Mouse (Mus musculus) mature B cell (primary cell): ENCODE results near the gene Gm853.

ENCODE experiments used
- in situ Hi-C: fragments of 300-500 bp; cut with MboI; formaldehyde crosslinking; loops from 2 replicates; pipeline ENCODE4 v1.14.3; 2019

The Gm853 gene

GRCm38 (mm10) chr4:130173911-130174311, 48.3 kb downstream of the Gm853 start:
- in situ Hi-C loops, result no loop called here

GRCm38 (mm10) chr4:130173060-130173822, 49.0 kb downstream of the Gm853 start:
- in situ Hi-C loops, result no loop called here

GRCm38 (mm10) chr4:130171951-130172765, 50.0 kb downstream of the Gm853 start:
- in situ Hi-C loops, result no loop called here

DNA sequence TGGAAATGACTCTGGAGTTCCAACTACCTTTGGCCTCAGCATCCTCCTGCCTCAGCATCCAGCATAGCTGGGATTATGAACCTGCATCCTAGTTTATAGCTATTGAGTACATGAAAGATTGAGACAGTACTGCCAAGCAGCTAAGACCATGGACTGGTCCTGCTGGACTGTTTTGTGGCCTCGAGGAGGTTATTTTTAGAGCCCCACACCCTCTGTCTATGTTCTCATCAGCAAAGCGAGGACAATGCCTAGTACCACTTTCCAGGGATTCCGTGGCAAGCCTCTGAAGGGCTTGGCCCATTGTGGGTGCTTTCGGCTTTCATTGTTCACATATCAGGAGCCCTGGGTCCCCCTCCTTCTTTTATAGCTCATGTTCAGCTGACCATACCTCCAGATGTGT, 51.8 kb downstream of the Gm853 start:
- in situ Hi-C loops, result no loop called here

DNA sequence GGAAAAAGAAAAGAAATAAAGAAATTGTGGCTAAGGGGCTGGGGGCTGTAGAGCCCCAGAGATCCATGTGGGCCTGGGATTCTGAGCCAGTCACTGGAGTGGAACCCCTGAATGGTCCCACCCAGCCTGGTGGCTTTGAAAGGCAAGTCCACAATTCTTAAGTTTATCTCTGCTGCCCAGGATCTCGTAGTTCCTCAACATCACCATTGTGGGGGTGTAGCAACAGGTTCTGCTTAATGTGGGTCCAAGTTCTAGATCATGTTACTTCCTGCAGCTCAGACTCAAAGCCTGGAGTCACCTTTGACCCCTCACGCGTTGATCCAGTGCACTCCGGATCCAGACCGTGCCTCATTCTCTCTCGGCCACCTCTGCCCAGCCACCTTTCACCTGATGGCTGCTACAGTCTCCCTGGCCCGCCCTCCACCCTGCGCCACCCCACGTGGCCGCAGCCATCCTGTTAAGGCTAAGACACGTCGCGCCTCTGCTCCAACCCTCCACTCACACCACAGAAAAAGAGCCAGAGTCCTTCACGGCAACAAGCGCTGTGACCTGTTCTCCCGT, 52.7 kb downstream of the Gm853 start:
- in situ Hi-C loops, result no loop called here

- in situ Hi-C loops, result no loop called here
Measured at GRCm38 (mm10) chr4:130168280-130169183, 53.7 kb downstream of the Gm853 start.

GRCm38 (mm10) chr4:130167814-130168213, 54.4 kb downstream of the Gm853 start:
- in situ Hi-C loops, result no loop called here

- in situ Hi-C loops, result no loop called here
Measured at GRCm38 (mm10) chr4:130167321-130167720, 54.9 kb downstream of the Gm853 start.

- in situ Hi-C loops, result no loop called here
Measured at GRCm38 (mm10) chr4:130166592-130166991, 55.6 kb downstream of the Gm853 start.

GRCm38 (mm10) chr4:130166061-130166460, 56.1 kb downstream of the Gm853 start:
- in situ Hi-C loops, result no loop called here

- in situ Hi-C loops, result no loop called here
Measured at GRCm38 (mm10) chr4:130164121-130164520, 58.1 kb downstream of the Gm853 start.

DNA sequence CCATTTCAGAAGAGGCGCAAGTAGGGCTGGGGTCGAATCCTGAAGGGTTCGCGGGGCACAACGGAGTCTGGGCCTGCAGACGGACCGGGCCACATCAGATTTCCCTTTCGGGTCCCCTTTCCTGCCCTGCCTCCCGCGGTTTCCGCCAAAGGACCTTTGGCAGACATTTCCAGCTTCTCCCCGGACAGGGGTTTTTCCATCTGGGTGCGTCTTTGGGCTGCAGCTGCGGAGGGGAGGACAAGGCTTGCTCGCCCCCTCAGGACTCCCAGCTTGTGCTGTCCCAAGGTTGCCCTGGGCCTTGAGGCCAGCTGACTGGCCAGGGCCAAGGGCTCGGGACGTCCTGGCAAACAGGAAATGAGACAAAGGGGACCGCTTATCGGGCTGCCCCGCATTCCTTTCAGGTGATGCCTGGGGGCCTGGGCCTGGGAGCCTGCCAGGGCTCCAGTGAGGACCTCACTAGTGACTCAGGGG, 58.8 kb downstream of the Gm853 start:
- in situ Hi-C loops, result no loop called here

DNA sequence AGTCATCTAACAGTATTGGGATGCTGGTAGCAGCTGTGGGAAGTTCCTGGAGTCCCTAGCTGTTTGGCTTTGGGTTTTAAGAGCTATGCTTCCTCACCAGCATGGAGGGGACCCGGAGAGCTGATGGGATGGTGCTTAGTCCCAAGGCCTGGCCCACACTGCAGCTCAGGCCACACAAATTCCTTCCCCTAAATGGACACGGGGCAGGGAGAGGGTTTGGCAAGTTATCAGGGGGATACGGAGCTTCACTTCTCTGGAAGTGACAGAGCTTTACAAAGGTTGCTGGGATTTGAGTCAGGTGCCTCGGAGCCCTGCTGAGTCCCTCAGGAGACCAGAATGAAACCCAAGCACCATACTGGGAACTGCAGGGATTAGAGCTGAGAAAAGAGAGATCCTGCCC, 60.9 kb downstream of the Gm853 start:
- in situ Hi-C loops, result no loop called here
